Mouse (Mus musculus) Patski (cell line): ENCODE results near the gene Gata5. TPM values are rescaled to one million over a fixed set of nuclear protein-coding genes. Genes with fewer than 3 reads are reported as not detected.

Source experiments
- ATAC-seq: fragments of 100-300 bp; one replicate; pipeline ENCODE4 v1.8.0; 2021
- CTCF ChIA-PET: fragments of 350-600 bp; sonication (Branson Sonifier 250); formaldehyde crosslinking; loops from one replicate; lab custom pipeline; 2022; ENCODE audit warnings: inconsistent platforms; lab: Charles Lee
- POLR2A ChIA-PET: fragments of 350-600 bp; sonication (Branson Sonifier 250); formaldehyde crosslinking; loops from one replicate; lab custom pipeline; 2022; ENCODE audit warnings: antibody characterized with exemption, inconsistent platforms; lab: Charles Lee
- DNase-seq: peaks from one replicate; pipeline ENCODE4 v3.0.0-alpha.2; 2011; ENCODE audit warnings: low read depth, low spot score
- H3K27me3 ChIP-seq: fragments of 371-371 bp; one replicate; pipeline ENCODE4 v1.5.1; 2021
- CTCF ChIP-seq: fragments of 100-300 bp; IDR thresholded peaks from one replicate; pipeline ENCODE4 v1.5.1; 2021
- in situ Hi-C: fragments of 300-500 bp; cut with MboI; formaldehyde crosslinking; loops from 3 replicates; pipeline ENCODE4 v1.11.1; 2018; ENCODE audit warnings: low pct_unique_long_range_greater_than_20kb, mixed read lengths
- polyA plus RNA-seq: library from polyadenylated mRNA; unstranded; gene quantifications from one replicate; pipeline ENCODE4 v1.2.3, GENCODE M21; 2021

Gata5 gene
- polyA plus RNA-seq, 1 experiment from 2014 or later = not detected

DNA sequence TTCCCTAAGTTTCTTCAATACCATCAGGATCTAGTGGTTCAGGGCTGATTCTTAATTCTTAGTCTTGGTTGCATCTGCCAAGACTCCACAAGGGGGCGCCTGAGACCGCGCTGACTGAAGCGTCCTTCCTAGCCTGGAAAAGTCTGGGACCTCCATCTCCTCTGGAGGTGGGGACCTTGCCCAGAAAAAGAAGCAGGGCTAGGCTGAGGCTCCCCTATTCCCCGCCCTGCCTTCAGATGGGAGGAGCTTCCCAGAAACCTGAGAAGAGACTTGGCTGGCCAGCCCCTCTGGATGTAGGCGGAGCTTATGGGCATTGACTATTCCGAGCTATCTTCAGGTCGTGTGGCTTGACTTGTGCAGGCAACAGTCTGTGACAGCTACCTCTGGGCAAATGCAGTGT lies 58.7 kb downstream of the Gata5 start:
- in situ Hi-C loops = no loop called here
- POLR2A ChIA-PET = interaction anchor here (0.7 to 1.4 kb wide), 2 partner anchors 10 to 71 kb away, joined by 3 to 4 read pairs; no protein-coding TSS in a partner anchor
- ATAC-seq = no peak
- peaks cover 38% of the 10 kb centered on the region for H3K27me3 ChIP-seq
- no peak for DNase-seq
- TF ChIP-seq CTCF = no peak
- CTCF ChIA-PET = interaction anchor here (0.7 to 4.4 kb wide), 25 partner anchors 9 to 304 kb away, joined by 3 to 38 read pairs (median 4); partner anchors contain the start of gene Rbbp8nl

Other genes with a start within 250 kb of the Gata5 start
- gene Hrh3, start 230.2 kb downstream of the Gata5 start, polyA plus RNA-seq = 0.08 TPM
- gene Osbpl2, start 215.4 kb downstream of the Gata5 start, polyA plus RNA-seq = 41.0 TPM
- gene Adrm1, start 163.2 kb downstream of the Gata5 start, polyA plus RNA-seq = 163 TPM
- gene Lama5, start 108.8 kb downstream of the Gata5 start, polyA plus RNA-seq = 221 TPM
- 1,364 TPM for gene Rps21, start 77.3 kb downstream of the Gata5 start, polyA plus RNA-seq
- gene Cables2, start 61.2 kb downstream of the Gata5 start, polyA plus RNA-seq = 12.7 TPM
- not detected for gene Rbbp8nl, start 44.8 kb downstream of the Gata5 start, polyA plus RNA-seq
- 89.8 TPM for gene Slco4a1, start 121.5 kb upstream of the Gata5 start, polyA plus RNA-seq
- gene Ntsr1, start 165.3 kb upstream of the Gata5 start, polyA plus RNA-seq = not detected
- 55.2 TPM for gene Mrgbp, start 246.6 kb upstream of the Gata5 start, polyA plus RNA-seq